Mouse (Mus musculus) lung, postnatal 4 days (tissue): Measurements from ENCODE around the gene 4833427G06Rik.

ENCODE experiments used
- DNase-seq, 2 experiments: peaks; one replicate each; pipeline ENCODE4 v3.0.0; 2021

The 4833427G06Rik gene

DNA sequence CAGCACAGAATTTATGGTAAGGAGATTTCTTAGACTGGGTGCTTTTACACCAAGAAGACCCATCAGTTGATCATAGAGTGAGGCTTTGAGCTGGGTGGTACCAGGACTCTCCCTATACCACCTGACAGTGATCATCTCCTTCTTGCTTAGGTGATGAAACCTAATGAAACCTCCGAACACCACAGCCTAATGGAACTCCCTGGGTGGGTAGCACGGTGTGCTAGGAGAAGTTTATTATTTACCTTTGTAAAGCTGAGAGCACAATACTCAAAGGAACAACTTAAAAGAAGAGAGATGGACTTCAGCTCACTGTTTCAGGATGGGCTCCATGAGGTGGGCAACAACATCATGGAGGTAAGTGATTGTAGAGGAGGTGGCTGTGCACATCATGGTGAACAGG, 41.3 kb downstream of the 4833427G06Rik start, which contains the start of gene Btg4:
Gene Btg4 (plus strand): TSS at position 301 of the 400 bp plus-strand sequence.
- no peak for DNase-seq

DNA sequence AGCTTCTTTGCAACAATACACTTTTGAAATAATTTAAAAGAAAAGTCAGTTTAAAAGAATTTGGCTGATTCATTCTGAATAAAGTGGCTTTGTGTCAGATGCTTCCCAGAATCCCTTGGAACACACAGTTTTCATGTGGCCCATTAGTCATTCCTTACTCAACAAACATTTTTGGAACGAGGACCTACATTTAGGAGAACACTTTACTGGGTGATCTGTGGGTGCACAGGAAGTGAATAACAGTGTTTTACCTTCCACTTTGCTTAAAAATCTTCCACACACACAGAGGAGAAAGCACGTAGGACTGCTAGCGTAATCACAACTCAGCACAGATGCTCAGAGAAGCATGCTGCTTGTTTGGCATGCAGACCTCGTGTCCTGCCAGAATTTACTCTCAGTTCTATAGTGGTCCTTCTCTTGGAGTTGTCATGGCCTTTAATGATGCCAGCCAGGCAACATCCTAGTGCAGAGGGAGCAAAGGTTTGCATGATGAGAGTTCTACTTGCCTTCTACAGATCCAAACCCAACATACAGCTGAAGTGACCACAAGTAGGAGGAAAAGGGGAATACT, 42.8 kb downstream of the 4833427G06Rik start:
- no peak for DNase-seq

DNA sequence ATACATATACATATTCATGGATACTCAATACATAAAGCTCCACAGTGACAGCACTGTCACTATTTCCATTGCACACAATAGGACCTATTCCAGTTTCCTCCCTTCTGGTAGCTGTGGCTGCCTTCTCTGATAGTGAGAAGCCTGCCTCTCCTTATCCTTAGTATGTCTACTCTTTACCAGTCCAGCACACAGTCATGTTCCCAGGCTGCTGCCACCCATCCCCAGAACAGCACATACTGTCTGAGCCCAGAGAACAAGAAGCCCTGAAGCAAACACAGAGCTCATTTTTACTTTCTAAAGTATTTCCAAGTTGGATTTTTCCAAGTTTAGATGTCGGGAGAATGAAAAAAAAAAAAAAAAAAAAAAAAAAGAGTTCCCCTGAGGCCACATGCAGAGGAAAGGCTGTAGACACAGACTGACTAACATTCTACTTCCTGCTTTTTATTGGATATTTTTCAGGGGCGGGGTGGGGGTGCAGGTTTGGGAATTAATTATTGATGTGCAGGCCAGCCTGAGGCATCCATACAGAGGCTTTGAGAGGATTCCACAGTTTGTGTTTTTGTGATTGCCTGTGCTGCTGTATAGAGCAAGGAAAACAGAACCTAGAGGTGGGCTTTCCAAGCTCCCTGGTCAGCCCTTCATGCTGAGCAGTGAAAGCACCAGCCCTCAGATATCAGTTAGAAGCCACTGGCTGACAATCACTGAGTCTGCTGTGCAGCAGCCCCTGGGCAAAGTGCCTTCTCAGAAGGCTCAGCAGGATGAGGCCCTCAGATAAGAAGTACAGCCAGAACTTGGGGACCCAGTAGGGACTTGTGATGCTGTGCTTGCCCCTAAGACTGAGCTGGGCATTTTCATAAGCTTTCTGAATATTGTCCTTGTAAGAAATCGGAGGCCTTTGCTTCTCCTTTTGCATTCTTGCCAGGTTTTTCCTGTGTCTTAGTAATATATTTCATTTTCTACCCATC, 45.2 kb downstream of the 4833427G06Rik start:
- no peak for DNase-seq

DNA sequence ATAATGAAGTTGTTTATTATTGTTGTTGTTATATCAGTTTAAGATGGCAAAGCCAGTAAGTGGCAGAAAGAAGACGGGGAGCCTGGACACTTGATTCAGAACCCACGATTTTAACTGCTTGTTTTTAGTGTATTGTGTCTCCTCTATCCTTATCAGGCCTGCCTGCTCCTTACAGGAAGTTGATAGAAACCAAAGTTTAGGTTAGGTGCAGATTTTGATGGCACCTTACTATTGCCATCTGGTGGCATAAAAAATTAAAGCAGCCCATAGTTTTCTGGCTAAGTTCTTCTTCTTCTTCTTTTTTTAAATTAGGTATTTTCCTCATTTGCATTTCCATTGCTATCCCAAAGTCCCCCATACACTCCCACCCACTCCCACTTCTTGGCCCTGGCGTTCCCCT, 49.7 kb downstream of the 4833427G06Rik start:
- DNase-seq, result peak in 1 of 2 experiments; percentile 10

DNA sequence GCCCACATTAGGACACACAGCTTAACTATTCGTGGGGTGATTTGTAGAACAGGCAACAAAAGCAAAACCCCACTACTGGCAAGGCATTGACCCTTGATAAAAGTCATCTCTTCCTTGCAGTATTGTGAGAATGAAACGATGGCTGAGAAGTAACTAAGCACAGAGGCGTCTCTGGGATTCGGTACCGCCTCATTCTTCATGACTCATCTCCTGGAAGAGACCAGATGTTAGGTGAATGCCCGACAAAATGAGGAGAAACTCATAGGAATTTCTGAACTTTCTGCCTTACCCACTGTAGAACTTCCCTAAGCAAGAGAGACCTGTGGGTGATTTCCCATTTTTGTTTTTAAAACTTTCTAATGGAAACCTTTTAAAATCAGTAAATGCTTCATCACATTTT, 59.7 kb downstream of the 4833427G06Rik start:
- DNase-seq, result no peak

DNA sequence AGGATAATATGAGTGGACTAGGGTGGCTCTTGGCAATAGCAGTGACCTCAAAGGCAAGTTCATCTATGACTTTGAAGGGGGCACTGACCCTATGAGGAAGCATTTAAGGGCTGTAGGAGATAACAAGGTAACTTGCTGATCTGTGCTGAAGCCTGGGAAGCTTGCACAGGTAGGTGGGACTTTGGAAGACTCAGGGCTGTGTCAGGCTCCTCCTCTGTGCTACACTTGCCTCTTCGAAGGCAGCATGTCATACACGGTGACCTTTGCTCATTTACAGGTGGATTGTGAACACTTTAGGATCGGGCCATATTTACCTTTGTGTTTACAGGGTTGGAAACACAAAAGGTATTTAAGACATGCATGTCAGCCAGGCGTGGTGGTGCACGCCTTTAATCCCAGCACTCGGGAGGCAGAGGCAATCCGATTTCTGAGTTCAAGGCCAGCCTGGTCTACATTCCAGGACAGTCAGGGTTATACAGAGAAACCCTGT, 60.3 kb downstream of the 4833427G06Rik start:
- no peak for DNase-seq

DNA sequence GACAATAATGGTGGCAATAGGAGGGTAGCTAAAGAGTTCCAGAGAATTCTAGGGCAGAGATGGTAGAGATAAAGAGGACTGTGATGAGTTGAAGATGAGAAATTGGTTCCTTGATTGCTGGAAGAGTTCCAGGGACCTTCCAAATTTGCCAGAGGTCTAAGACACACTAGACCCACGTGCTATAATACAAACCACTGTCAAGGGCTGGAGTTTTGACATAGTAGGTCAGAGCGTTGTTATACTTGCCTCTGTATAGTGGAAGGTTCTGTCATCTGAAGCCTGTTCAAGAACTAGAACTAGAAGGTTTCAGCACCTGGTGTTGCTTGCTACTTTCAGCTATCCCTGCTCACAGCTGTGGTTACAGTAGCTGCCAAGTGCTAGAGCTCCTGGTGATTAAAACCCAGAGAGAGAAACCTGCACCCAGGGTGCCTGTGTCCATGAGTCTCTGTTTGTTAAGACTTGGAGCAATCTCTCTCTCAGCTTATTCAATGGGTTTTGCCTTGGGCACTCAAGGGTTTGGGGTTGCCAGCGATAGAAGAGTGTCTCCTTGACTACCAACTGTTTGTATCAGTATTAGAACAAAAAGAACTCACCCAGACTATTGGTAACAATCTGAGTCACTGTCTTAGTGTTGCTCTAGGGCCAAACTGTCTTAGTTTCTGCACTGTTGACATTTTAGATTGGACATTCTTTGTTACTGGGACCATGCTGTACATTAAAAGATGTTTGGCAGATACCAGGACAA, 68.9 kb downstream of the 4833427G06Rik start:
- no peak for DNase-seq

DNA sequence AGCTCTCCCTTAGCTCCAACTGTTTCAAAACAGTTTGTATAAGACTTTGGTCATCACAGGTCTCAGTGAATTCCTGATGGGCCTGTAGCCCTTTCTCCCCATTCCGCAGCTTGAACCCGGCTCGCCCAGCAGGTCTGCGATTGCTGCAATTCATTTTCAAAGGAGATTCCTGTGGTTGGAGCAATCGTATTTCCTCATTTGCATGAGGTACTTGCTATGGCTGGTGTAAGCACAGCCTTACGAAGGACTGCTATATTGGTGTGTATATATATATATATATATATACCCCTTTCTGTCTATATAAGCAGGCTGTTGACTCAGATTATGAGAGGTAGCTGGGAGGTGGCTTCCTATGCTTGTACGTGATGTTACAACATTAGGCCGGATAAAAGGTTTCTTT, 69.6 kb downstream of the 4833427G06Rik start:
- DNase-seq, result no peak

DNA sequence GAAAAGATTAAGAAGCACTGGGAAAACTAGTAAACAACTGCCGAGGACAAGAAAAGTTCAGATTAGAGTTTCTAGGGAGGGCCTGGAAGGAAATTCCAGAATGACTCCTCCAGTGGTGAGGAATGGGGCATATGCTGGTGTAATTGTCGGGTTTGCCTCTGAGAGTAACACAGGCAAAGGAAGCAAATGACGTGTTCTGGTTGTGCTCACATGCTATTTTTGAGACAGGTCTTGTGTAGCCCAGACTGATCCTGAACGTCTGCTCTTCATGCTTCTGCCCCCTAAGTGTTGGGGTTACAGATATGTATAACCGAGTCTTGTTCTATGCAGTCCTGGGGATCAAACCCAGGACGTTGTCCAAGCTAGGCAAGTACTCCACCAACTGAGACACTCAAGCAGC, 70.3 kb downstream of the 4833427G06Rik start:
- DNase-seq, result no peak
